In the genomic region with DNA sequence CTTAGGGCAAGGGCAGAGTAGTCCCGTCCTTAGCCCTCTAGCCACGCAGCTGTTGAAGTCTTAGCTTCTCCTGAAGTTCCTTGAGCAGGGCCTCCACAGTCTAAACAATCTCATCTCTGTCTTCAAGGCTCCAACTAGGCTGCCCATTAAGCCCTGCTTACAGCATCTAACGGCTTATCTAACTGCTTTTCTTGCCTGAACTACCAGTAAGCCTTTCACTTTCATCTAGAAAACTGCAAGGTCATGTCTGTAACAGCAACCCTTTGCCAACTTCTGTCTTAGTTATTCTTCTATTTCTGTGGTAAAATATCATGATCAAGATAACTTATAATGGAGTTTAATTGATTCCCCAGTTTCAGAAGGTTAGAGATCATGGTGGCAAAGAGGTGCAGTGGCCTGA, we compare ENCODE assay signal across 25 mouse cellular contexts.
"Had no signal": no experiment of that assay in that cellular context is flagged by ENCODE, and none has a peak within 500 bp of the region (broad histone marks: within the 10 kb centered on the region; RNA-seq: fewer than 3 reads in every experiment).

No protein-coding gene starts in this region.

- H3K36me3 ChIP-seq: liver, embryonic 13.5 days; liver, embryonic 15.5 days; lung, embryonic 15.5 days; midbrain, embryonic 10.5 days; midbrain, embryonic 12.5 days; neural tube, embryonic 13.5 days; neural tube, embryonic 15.5 days; stomach, embryonic 15.5 days had no signal

- H3K27ac ChIP-seq: liver, embryonic 13.5 days; liver, embryonic 15.5 days; lung, embryonic 15.5 days; macrophage; midbrain, embryonic 10.5 days; midbrain, embryonic 12.5 days; neural tube, embryonic 13.5 days; neural tube, embryonic 15.5 days; stomach, embryonic 15.5 days; stomach, postnatal 0 days had no signal

- H3K4me3 ChIP-seq: liver, embryonic 13.5 days; liver, embryonic 15.5 days; lung, embryonic 15.5 days; megakaryocyte, embryonic 14.5 days; midbrain, embryonic 10.5 days; midbrain, embryonic 12.5 days; myocyte; neural tube, embryonic 13.5 days; neural tube, embryonic 15.5 days; stomach, embryonic 15.5 days had no signal

- ATAC-seq: liver, postnatal 0 days; lung, postnatal 0 days; midbrain, embryonic 16.5 days had no signal

- H3K4me1 ChIP-seq: liver, embryonic 13.5 days; liver, embryonic 15.5 days; lung, embryonic 15.5 days; megakaryocyte, embryonic 14.5 days; midbrain, embryonic 12.5 days; stomach, embryonic 15.5 days had no signal

- H3K9ac ChIP-seq: liver, embryonic 13.5 days; liver, embryonic 15.5 days; liver, postnatal 0 days; lung, embryonic 15.5 days; midbrain, embryonic 12.5 days; neural tube, embryonic 13.5 days; neural tube, embryonic 15.5 days; stomach, embryonic 15.5 days had no signal

- H3K4me2 ChIP-seq: liver, embryonic 13.5 days; liver, embryonic 15.5 days; lung, embryonic 15.5 days; midbrain, embryonic 12.5 days; neural tube, embryonic 13.5 days; neural tube, embryonic 15.5 days; stomach, embryonic 15.5 days had no signal

- H3K9me3 ChIP-seq: liver, embryonic 13.5 days; liver, embryonic 15.5 days; lung, embryonic 15.5 days; megakaryocyte, embryonic 14.5 days; midbrain, embryonic 10.5 days; midbrain, embryonic 12.5 days; neural tube, embryonic 13.5 days; neural tube, embryonic 15.5 days; stomach, embryonic 15.5 days had no signal

- H3K27me3 ChIP-seq: liver, embryonic 13.5 days; liver, embryonic 15.5 days; lung, embryonic 15.5 days; megakaryocyte, embryonic 14.5 days; midbrain, embryonic 12.5 days; neural tube, embryonic 13.5 days; neural tube, embryonic 15.5 days; stomach, embryonic 15.5 days had no signal

- DNase-seq: liver, embryonic 13.5 days; liver, postnatal 0 days; lung, adult 2 months; lung, postnatal 14 days; lung, postnatal 36 days; midbrain, embryonic 14.5 days; right cerebral cortex, postnatal 14 days; right cerebral cortex, postnatal 4 days; spleen, adult 18-20 months; thymus, adult 2 months; thymus, postnatal 14 days; thymus, postnatal 36 days had no signal
